Mouse (Mus musculus): ENCODE measurements at regions not wholly inside any gene's neighbourhood (a gene's known extent, or its start where the extent isn't known, plus 50 kb on each side); places are given as distances from the start of the nearest gene placed in this dataset.

DNA sequence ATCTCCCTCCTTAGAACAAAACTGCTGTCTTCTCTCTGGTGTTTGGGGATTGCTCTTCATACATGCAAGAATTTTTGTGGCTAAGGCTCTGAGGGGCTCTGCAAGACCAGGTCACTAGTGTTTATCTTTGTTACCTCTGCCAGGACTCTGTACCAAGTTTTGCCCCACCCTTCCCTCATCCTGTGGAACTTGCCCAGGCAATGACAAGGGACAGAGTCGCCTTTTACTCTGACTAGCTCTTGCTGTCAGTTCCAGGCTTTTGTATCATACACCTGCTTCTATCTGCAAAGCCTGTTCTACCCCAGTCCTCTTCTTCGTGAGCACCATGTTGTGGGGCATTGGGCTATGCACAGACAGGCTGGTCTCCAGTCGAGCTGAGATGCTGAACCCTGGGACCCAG is 175.7 kb upstream of the 4933402D24Rik start:
- TF ChIP-seq POLR2A (IDR thresholded peaks at IDR 0.05; ENCODE audit: low read depth, low read length) (no peak), CTCF (IDR thresholded peaks at IDR 0.05; ENCODE audit: extremely low read depth, insufficient read depth, insufficient read length, insufficient replicate concordance) (no peak)

Data from spleen, adult 2 months (tissue).